Mouse (Mus musculus) thymus, adult 2 months (tissue): ENCODE data around the gene Irgm2.
A peak's percentile ranks its signal among the peaks of the same experiment; 100 is the strongest.

ENCODE experiments used
- CTCF ChIP-seq: fragments of 200-500 bp; IDR thresholded peaks from 2 replicates; pipeline ENCODE4 v1.5.1; 2012; ENCODE audit warnings: mild to moderate bottlenecking, control low read depth, low read length, moderate library complexity, borderline replicate concordance; ENCODE audit not compliant: control insufficient read depth, poor library complexity, insufficient read depth; ENCODE audit errors: extremely low read depth
- POLR2A ChIP-seq: fragments of 200-500 bp; IDR thresholded peaks from 2 replicates; pipeline ENCODE4 v1.6.1; 2012; ENCODE audit warnings: mild to moderate bottlenecking, low read length, control low read depth, moderate library complexity; ENCODE audit not compliant: control insufficient read depth, poor library complexity, insufficient read depth; ENCODE audit errors: extremely low read depth

GRCm38 (mm10) chr11:58230396-58230910, 31.0 kb downstream of the Irgm2 start:
- TF ChIP-seq CTCF (0 out of 2 replicates have a peak, but pooled peaks have one; percentile 12), POLR2A (no peak)
